Mouse (Mus musculus) R1 (cell line): Measurements from ENCODE around the gene Ccdc162.
A peak's percentile ranks its signal among the peaks of the same experiment; 100 is the strongest.

ENCODE experiments used
- DNase-seq: peaks from one replicate; pipeline ENCODE4 v3.0.0-alpha.2; 2018; ENCODE audit warnings: low read depth, low spot score

Gene Ccdc162

DNA sequence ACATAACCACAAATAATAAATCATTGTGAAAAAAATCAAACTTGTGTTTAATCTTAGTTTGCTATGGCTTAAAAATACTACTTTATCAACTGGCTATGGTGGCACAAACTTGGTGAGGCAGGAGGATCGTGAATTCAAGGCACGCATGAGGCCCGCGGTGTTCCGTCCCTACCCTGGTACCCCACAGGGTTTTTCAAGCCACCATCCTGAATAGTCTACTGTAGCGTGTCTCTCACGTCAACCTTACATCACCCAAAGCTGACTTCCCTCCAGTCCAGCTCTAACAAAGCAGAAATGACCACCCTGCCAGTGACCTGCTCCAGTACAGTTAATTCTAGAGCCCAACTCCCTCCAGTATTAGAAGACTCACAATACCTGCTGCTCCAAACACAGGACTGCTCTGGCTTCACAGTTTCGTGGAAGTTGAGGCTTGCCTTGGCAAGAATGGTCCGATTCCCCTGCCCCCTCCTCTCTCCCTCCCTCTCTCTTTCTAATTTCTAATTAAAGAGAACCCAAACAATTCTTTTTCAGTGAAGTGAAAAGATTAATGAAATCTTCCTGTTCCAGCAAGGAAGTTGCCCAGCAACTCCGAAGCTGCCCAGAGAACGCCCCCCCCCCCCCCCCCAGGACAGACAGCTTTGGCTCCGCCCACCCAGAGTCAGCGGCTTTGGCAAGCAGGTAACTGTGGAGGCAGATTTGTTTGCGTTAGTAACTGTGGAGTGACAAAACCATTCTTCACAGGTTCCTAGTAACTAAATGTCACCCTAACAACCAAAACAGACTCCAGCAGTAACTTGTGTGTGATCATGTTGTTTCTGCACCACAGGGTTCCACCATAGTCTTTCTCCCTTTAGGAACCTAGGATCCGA is at the start of gene Ccdc162:
TSS of gene Ccdc162 (minus strand) at position 606 of the 869 bp plus-strand sequence.
- DNase-seq = peak; percentile 38

- no peak for DNase-seq
Measured at GRCm38 (mm10) chr10:41765586-41765985, 49.2 kb upstream of the Ccdc162 start.

- peak; percentile 77 for DNase-seq
Measured at GRCm38 (mm10) chr10:41763741-41764385, 47.4 kb upstream of the Ccdc162 start.

DNA sequence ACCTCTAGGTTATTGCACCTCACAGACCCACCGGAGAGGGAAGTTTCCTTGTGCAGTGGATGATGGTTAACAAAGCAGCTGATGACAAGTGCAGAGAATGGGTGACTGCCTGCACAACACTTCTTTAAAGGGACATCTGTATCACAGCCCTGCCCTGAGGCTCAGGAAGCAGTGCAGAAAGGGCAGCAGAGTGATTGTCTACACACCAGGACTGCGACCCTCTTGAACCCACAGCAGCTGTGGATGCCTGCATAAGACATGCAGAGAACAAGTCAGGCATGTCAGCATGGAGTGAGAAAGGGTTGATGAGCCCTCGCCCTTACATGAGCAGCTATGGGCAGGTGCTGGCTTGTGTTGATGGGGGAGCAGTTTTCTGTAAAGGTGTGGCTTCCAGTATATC is 44.4 kb upstream of the Ccdc162 start:
- DNase-seq = no peak

- DNase-seq = no peak
Measured at GRCm38 (mm10) chr10:41758041-41758440, 41.6 kb upstream of the Ccdc162 start.

GRCm38 (mm10) chr10:41757226-41757625 is 40.8 kb upstream of the Ccdc162 start:
- peak; percentile 76 for DNase-seq

DNA sequence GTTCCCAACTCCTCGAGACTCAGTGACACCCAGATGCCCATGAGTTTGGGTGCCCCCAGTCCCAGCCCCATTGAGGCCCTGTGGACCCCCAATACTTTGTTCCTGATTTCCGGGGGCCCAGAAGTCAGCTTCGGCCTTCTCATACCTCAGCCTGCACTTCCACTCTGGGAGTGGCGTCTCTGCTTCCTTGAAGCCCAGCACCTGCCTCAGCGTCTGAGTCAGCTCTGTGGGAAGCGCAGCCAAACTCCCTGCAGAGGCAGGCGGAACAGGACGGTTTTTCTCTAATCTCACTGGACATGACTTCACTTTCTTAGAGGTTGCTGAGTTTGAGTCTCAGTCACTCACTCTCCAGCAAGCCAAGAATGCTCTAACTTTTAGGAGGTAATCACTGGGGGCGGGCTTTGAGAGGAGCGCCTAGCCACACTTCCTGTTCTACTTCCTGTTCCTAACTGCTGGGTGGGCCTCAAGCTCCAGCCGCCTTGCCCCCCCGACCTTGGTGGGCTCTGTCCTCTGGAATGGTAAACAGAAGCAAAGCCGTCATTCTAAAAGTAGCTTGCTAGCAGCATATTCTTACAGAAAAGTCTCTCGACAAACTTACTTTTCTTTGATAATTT is 35.5 kb upstream of the Ccdc162 start:
- peak; percentile 61 for DNase-seq

GRCm38 (mm10) chr10:41749306-41749705 is 32.9 kb upstream of the Ccdc162 start:
- no peak for DNase-seq

DNA sequence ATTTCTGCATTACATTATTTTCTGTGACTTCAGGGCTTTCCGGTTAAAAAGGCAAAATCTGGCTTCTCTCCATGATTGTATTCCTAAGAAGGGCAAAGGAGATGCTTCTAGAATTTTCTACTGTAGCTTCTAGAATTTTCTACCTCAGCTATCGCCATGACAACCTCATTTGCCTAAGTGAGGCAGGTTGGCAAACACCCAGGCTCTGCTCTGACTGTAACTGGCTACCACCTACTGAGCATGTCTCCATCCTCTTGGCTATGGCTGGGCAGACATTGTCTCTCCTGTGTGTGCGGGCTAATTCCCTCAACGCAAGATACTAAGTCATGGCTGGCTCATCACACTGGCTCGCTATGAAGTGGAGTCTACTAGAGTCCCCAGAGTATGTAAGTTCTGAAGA is 30.1 kb upstream of the Ccdc162 start:
- peak; percentile 21 for DNase-seq

- no peak for DNase-seq
Measured at GRCm38 (mm10) chr10:41744006-41744405, 27.6 kb upstream of the Ccdc162 start.

DNA sequence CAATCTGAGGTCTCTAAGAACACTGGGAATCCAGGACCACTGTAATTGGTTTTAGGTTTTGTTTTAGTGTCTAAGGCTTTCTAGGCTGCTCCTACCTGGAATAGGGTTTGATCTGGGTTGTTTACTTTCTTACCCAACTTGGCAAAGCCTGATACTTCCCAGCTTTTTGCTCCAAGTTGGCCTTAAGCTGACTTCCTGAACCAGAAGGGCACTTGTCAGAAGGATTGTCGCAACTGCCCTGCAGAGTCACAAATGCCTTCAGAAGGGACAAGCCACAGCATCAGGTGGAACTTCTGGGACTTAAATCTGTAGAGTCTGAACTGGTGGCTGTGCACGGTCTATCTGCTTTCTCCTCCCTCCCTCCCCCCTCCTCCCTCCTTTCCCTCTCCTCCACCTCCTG is 23.8 kb upstream of the Ccdc162 start:
- DNase-seq = no peak

- DNase-seq = no peak
Measured at GRCm38 (mm10) chr10:41737245-41737644, 20.8 kb upstream of the Ccdc162 start.

GRCm38 (mm10) chr10:41735398-41735797 is 19.0 kb upstream of the Ccdc162 start:
- DNase-seq = no peak

GRCm38 (mm10) chr10:41733214-41733613 is 16.8 kb upstream of the Ccdc162 start:
- no peak for DNase-seq

DNA sequence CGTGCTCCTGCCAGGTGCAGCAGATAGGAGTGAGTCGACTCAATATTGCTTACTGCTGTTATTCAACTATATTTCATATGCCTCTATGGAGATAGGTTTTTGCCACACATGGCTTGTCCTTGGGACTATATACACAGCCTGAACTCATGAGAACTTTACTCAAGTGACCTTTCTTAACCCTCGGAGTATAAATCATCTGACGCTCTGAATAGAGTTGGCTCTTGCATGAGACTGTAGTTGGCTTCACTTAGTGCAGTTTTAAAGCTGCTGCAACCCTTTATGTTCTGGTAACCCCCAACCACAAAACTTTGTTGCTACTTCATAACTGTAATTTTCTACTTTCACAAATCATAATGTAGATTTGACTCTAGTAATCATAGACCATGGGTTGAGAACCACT is 15.5 kb upstream of the Ccdc162 start:
- DNase-seq = no peak

- DNase-seq = no peak
Measured at GRCm38 (mm10) chr10:41730746-41731145, 14.3 kb upstream of the Ccdc162 start.

DNA sequence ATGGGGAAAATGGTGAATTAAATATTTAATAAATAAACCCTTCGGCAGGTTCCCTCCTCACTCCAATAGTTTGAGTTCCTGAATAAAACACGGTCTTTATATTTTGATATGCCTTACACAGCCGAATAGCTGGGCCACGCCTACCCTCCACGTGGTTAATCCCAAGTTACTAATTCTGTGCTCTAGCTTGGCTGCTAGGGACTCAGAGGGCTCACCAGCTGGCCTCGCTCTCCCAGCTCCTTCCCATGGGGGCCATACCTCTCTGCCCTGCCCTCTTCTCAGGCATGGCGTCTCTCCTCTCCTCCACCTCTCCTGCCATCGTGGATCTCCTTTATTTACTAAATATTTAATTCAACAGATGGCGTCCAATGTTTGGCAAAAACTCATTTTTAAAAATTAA is 9.8 kb upstream of the Ccdc162 start:
- no peak for DNase-seq

DNA sequence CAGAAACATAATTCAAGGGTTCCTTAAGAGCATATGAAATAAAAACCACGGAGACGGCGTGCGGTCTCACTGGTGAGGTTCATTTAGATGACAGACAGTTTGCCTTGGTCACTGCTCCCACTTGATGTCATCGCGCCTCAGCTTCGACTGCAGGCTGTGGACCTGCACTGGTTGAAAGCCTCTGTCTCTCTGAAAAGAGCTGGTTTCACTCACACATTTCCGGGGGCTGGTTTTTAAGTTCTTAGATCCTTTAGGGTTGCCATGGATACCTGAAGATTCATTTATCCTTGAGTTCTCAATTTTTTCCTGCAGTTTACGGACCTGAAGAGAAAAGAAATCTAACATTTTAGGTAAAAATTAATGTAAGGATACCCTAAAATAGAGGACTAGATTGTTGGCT is 3.2 kb upstream of the Ccdc162 start:
- DNase-seq = no peak

DNA sequence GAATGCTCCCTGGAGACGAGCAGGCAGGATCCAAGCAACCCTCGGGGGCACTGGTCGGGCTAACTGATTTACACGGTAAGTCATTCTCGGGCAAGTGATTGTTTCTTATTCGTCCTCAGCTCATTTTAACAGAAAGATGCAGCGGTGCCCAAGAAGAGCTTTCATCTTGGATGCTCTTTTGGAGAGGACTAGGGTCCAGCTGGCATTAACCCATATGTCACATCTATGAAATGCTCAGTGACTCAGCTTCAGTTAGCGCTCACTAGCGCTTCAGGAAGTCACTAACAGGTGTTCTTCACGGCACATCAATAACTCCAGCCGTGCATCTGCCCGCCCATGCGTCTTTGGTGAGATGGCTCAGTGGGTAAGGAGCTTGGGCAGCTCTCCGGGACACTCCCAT is 877 bp downstream of the Ccdc162 start:
- DNase-seq = no peak

DNA sequence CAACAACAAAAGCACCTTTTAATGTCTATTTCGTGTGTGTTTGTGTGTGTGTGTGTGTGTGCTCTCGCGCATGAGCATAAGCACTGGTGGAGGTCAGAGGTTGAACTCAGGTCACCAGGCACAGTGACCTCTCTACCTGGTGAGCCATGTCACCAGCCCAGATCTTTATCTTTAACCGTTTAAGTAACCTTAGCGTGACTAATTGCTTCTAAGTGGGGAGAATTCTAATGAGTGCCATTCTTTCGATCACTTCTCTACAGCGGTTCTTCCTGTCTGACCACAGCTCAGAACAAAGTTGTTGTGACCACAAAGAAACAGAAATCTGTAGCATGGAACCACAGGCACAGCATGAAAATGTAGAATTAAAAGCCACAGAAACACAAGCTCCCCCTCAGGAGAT is 5.0 kb downstream of the Ccdc162 start:
- peak; percentile 21 for DNase-seq

GRCm38 (mm10) chr10:41710773-41711172 is 5.7 kb downstream of the Ccdc162 start:
- no peak for DNase-seq

DNA sequence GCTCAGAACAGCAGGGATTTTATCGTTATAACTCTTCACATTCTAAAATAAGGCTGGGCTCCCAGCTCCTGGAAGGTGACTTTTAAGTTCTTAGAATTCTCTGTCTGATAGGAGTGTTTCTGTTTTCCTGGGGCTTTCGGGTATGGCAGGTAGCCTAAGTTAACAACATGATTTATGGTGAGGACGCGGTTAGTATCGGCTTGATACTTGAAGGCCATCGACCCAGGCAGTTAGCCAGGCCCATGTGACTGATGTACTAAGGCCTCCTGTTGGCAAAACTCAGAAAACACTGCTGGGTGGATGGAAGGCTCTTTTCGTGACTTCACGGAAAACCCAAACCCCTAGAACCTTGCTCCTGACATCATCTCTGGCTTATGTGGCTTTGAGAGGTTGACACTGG is 7.1 kb downstream of the Ccdc162 start:
- DNase-seq = no peak

GRCm38 (mm10) chr10:41699669-41700068 is 16.8 kb downstream of the Ccdc162 start:
- no peak for DNase-seq
